Mouse (Mus musculus) heart, adult 18-20 months (tissue): ENCODE data around the gene Prc1. TPM values are rescaled to one million over a fixed set of nuclear protein-coding genes. Genes with fewer than 3 reads are reported as not detected.
A peak's percentile ranks its signal among the peaks of the same experiment; 100 is the strongest.

Experiments used
- DNase-seq, 2 experiments: peaks; one replicate each; pipeline ENCODE4 v3.0.0; 2021 to 2022; ENCODE audit warnings: mixed read lengths in 1 of 2
- total RNA-seq, 2 experiments: library from RNA; stranded (reverse); gene quantifications; 2 replicates each; pipeline ENCODE4 v1.2.3; 2021

Gene Prc1
- total RNA-seq, 2 experiments from 2014 or later: 0.87 to 2.2 TPM

DNA sequence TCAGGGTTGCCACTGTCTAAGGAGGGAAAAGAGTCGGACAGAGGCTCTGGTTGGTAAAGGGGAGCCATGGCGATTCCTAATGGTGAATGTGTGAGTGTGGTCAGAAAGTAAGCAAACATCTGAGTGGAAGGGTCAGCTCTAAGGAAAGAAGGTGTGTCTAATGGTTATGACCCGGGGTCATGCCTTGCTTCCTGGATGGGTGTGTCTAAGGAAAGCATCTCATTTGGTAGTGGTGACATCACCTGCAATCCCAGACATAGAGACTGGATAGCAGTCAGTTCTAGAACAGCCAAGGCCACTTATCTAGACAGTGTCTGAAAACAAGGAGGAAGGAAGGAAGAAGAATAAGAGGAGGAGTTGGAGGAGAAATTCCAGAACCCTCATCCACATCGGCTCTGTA, 40.6 kb downstream of the Prc1 start:
- no peak for DNase-seq

DNA sequence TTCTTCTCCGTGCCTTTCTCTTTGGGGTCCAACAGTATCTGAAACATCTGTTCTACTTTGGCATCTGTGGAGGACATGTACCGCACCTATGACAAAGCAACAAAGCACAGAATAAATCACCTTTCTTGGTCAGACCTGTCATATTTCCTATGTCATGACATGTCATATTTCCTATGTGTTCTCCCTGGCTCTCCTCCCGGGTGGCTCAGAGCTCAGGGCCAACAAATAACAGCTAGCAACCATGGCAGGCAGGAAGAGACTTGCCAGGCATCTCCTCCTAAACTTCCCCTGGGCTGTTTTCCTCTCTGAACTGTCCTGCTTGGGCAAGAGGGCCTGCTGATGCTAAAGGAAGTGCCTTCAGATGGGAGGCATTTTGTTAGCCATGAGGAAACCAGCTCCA, 42.7 kb downstream of the Prc1 start:
- DNase-seq: no peak

DNA sequence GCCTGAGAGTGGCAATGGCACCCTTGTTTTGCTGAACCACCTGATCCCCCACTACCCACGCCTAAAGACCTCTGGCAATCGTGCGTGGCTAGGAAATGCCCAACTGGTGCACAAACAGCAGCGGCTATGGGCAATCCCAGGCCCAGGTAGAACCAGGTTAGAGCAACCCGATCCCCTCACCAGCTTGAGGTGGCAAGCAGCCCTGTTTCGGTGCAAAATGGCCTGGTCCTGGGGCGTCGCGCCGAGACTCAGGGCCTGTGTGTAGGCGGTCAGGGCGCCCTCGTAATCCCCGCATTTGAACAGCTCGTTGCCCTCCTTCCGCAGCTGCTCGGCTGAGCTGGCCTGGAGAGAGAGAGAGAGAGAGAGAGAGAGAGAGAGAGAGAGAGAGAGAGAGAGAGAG, 45.1 kb downstream of the Prc1 start:
- DNase-seq: peak in 1 of 2 experiments; percentile 49

DNA sequence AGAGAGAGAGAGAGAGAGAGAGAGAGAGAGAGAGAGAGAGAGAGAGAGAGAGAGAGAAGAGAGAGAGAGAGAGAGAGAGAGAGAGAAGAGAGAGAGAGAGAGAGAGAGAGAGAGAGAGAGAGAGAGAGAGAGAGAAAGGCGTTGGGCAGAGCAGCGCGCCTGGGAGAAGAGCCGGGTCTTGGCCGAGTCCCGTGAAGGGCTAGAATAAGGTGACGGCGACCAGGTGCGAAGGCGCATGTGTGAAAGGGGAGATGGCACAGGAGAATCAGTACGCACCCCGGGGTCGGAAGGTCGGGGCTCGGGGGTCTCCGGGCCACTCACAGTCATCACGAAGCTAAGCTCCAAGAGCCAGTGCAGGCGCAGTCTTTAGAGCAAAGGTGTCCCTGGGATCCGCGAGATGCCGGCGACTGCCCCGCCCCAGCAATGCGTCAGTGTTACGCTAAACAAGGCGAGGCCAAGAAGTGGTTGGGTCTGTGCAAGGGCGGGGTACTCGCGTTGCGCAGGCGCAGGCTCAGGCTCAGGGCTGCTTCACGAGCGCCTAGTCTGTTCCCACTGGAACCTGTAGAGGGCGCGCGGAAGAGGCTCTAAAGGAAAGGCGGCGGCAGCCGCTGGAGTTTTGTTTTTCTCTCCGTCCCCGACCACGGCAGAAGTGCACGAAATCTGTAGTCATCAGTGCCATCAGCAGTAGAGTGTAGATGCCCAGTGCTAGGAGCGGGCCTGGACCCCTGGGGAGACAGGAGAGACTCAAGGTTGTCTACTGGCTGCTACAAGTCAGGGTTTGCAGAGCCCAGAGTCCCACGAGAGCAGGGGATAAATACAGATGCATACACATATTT, 45.8 kb downstream of the Prc1 start:
- DNase-seq: peak; percentile 99

DNA sequence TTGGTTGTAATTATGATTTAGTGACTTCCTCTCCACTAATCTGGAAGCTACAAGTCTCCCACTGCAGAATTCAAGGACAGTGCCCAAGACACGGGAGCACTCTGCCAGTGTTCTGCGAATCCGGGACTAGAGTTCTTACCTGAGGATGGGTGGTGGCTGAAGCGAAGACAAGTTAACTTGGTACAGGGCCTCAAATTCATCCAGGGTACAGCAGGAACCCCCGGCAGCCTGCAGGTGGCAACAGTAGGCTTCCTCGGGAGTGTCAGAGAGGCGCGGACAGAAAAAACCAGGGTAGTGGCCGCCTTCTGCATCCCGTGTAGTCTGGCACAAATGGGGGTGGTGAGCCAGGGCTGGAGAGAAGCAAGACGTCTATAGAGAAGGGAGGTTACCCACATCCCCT, 46.5 kb downstream of the Prc1 start, which contains the start of gene Unc45a:
Unc45a (minus strand) TSS at position 213 of the 400 bp plus-strand sequence.
- DNase-seq: peak; percentile 78 to 81

DNA sequence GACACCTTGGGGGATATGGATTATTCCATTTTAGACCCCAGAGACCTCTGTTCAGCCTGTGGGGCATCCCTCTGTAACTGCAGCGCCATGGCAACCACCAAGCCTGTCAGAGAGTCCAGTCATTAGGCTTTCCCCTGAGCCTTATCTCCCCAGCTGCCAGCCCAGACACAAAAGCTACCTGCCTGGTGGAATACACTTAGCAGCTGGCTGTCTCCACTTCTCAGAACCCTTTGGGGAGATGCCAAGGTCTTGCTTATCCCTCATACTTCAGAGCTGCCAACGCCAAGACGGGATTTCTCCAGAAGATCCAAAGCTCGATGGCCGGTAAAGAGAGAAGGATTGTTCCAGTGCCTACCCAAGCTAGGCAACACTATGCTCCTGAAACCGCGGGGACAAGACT, 47.5 kb downstream of the Prc1 start:
- no peak for DNase-seq

DNA sequence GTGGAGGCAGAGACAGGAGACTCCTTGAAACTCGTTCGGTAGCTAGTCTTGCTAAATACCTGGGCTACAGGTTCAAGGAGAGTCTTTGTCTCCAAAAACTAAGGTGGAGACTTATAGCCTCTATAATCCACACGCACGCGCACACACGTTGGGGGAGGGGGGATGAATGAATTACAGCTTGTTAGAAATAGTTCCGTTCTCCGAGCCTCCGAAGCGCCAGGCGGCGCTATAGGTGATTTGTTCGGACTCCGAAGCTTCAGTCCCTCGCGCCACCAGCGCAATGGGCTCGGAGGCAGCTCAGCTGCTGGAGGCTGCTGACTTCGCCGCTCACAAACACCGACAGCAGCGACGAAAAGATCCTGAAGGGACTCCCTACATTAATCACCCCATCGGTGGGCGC, 48.6 kb downstream of the Prc1 start, which contains the start of gene Hddc3:
Hddc3 (plus strand) TSS at position 247 of the 400 bp plus-strand sequence.
- DNase-seq: peak; percentile 93 to 98

DNA sequence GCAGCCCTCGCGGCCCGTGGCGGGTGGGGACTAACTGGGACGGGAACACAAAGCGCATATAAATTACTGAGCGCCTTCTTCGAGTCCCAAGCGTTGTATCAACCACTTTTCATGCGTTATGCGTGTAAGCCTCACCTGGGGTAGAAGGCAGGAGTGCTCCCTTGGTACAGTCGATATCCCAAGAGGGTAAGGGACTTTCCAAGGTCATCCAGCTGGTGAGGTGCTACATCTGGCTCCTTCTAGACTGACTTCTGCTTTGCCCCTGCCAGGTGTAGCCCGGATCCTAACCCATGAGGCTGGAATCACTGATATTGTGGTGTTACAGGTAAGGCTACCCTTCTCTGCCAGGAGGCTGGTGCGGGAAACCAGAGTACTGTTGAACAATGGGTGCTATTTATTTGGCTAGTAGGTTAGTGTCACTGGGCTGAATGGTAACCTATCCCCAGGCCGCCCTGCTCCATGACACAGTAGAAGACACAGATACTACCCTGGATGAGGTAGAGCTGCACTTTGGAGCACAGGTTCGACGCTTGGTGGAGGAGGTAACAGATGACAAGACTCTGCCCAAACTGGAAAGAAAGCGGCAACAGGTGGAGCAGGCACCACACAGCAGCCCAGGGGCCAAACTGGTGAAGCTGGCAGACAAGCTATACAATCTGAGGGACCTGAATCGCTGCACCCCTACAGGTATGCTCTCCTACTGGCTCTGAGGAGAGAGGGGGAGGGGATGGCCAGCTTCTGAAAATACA, 49.2 kb downstream of the Prc1 start:
- no peak for DNase-seq

DNA sequence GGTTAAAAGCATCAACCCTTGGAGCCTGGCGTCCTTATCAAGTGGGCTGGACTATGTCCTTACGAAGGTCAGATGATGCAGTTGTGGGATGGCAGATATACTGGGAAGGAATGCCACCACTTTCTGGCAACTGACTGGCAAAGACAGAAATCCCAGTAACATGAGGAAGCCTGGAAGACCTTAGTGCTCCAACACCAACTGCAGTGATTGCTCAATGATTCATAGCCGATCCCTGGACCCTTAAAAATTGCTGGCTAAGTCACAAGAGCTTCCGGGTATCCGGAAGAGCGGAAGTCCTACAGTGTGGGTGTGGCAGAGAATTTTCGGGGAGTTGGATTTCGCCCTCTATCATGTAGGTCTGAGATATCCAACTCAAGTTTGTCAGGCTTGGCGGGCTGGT, 51.9 kb downstream of the Prc1 start:
- no peak for DNase-seq

DNA sequence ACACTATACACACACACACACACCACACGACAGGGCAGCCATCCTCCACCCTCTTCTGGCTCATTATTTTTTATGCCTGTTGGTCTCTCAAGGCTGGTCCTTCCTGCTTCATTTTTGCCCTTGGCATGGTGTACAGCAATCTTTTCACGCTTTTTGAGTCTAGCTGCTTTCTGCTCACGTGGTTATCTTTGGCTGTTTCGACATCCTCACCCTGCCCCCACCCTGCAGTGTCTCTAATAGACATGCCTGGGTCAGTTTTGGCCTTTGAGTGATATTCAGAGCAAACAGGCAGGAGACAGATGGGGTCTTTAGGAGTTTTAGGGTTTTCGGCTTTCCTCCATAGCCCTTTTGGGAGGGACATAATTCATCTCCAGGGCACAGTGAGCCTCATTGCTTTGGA, 52.6 kb downstream of the Prc1 start:
- DNase-seq: no peak

DNA sequence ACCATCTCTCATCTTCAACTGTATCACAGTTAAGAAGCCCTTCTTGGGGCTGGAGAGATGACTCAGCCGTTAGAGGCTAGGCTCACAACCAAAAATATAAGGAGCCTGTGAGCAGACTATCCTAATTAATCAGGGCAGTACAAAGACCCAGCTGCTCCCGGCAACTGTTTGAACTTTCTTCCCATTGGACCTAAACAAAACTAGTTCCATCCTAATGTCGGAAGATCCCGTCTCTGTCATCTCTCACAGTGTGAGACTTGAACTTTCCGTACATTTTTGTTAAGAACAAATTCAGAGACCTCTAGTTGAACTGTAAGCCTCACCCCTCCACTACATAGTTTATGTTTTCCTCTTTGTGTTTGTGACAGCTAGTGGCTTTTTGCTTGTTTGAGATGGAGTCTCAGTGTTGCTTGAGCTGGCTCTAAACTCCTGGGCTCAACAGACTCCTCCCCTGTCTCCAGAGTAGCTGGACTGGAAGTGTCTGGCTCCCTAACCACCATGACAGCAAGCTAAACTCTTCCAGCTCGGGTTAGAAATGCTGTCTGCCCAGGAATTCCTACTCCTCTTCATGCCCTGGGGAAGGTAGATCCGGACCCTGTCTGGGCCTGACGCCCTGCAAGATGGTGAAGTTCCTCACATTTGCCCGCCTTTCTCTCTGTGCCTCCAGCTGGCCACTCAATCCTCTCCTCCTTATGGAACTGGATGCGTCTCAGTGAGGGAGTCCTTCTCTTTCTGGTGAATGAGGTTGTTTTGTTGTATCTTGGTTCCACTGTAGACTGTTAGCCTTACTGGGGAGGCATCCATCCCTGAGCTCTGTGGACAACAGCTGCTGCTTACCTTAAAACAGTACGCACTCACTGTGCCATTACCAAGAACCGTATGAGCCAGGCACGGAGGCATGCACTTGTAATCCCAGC, 53.7 kb downstream of the Prc1 start:
- DNase-seq: no peak

DNA sequence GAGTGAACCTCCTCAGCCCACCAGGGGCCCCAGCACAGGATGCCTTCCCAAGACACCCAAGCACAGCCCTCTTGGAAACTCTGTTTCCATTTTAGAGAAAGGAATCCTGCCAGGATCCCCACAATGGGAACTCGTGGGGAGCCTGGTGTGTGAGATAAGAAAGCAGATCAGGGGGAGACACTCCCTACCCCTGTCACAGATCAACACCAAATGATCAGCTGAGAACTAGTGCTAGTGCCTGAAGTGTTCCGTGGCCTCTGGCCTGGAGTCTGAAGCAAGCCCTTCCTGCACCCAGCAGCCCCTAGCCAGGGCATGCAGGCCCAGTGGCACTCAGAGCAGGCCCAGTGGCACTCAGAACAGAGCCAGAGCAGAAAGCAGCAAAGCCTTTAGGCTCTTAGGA, 56.6 kb downstream of the Prc1 start:
- DNase-seq: no peak

DNA sequence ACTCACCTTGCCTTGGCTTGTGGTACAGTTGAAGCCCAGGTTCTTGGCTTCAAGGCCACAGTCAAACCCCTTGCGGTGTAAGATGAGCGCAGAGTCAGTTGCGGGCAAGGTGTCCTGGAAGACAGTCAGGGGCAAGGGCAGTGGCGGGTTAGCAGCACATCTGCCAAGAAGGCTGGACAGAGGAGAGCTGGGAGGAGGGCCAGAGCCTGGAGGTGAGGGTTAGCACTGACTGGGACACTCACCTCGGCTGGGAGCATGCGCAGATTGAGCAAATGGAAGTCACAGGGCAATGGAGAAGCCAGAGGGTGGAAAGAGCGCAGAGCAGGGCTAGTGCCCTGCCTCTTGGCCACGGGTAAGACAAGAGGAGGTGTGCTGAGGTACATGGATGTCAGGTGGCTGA, 58.7 kb downstream of the Prc1 start:
- no peak for DNase-seq

DNA sequence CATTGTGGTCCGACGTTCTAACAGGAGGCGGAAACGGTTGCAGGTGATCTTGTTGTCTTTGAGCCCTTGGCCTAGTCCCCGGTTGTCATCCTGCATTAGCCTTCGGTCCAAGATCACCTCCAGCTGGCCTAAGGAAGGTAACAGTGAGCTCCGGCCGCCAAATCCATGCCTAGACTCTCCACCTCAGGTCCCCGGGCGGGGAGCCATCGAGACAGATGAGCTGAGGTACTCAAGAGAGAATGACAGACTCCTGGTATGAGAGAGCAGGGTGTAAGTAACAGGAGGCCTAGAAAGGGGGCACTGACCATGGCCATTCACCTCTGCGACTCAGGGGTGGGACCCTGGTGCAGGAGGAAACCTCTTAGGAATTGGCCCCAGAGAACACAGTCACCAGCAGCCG, 62.1 kb downstream of the Prc1 start:
- no peak for DNase-seq

DNA sequence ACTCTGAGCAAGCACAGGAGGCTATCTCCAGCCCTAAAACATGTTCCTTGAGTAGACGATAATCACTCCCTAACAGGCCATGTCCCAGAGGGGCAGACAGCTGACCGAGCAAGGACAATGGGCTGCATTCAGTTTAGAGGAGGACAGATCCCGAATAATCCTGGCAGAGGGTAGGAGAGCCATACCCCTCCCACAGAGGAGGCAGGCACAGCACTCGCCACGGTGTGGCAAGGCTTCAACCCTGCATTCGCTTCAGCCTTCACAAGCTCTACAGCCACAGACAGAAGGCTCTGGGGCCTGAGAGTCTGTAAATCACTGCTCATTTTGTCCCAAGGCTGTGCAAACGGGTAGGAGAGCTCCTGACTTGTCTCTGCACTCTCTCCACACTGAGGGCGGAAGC, 62.9 kb downstream of the Prc1 start:
- peak in 1 of 2 experiments; percentile 43 for DNase-seq

DNA sequence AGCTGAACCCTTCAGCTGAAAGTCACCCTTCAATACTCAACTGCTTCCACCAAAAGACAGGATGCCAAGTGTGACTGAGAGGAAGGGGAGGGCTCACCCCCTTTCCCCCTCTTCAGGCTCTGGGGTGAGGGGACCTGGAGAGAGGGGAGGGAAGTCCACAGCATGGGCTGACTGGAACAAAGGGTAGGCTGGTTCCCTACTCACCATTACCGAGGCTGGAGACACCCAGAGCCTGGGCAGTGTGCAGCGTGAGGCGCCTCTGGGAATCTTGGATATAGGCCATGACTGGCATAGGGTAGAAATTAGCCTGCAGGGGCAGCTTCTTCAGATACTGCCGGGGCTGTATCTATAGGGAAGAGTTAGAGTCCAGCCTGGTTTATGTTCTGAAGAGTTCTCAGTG, 63.8 kb downstream of the Prc1 start:
- no peak for DNase-seq

DNA sequence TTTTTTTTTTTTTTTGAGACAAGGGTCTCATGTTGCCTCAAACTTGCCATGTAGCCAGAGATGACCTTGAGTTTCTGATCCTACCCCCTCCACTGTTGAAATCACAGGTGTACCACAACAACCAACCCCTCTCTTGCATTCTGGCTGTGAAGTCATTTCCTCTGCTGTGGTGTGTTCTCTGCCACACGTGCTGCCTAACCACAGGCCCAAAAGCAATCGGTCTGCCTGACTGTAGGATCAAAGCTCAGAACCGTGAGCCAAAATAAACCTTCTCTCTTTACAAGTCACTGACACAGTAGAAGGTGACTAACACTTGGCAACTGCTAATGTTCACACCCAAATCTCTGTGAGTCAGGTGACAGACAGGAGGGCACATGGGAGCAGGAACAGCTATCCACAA, 66.2 kb downstream of the Prc1 start:
- DNase-seq: no peak

DNA sequence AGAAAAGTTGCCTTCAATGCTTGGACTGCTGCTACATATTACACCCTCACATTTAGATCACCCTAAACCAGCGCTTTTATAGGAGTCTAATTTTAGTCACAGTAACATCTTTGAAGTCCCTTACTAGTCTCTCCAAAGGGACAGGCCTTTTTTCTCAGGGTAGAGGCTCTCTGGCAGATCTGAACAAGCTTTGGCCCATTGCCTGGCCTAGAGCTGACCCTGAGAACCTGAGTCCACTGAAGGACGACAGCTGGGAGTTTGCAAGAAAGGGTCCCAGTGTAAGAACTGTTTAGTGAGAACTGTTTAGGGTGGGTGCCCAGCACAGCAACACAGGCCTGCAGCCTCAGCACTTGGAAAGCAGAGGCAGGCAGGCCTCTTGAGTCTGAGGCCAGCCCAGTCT, 71.5 kb downstream of the Prc1 start:
- peak in 1 of 2 experiments; percentile 60 for DNase-seq
